Mouse (Mus musculus) mature B cell (primary cell): ENCODE data around the gene Nme1.

Experiments used
- in situ Hi-C: fragments of 300-500 bp; cut with MboI; formaldehyde crosslinking; loops from 2 replicates; pipeline ENCODE4 v1.14.3; 2019

The Nme1 gene

DNA sequence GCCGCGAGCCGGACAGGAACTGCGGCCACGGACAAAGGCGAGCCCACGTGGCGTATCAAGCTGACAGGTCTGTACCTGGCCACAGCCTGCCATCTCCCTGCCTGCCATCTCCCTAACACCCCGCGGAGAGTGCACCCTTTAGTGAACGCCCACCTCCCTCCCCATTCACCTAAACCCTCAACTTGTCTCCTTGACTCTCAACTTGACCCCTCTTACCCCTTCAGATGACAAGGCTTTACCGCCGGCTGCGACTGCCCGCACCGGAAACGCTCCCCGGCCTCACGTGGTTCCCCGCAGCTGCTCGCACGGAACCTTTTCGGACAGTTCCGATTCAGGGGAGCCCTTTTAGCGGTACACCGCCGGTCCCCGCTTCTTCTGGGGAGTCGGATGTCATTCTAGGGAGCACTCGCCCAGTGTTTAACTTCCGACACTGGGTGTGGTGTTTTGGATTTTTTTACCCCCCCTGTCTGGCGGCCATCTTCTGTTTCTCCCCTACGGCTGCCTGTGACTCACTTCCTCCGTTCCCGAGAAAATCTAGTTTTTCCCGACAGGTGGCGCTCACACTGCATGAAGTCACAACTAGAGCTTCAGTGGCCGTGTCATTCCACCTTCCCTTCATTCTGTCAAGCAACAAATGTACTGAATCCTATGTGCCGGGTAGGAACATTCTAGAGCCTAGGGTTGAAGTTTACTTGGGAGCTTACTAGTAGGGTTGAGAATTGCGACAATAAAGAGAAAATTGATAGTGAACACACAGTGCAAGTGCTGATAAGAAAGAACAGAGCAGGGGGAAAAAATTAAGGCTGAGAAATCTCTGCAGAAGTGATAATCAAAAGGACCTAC, at the start of gene Nme1, which contains the start of gene Gm20390:
Gene Nme1, minus strand, starts transcription at position 517 of the 843 bp plus-strand sequence.
Gene Gm20390, minus strand, starts transcription at position 289 of the 843 bp plus-strand sequence.
- in situ Hi-C loops = loop anchor here (25.0 kb wide), 1 partner anchor 119 kb away; no protein-coding TSS in a partner anchor

DNA sequence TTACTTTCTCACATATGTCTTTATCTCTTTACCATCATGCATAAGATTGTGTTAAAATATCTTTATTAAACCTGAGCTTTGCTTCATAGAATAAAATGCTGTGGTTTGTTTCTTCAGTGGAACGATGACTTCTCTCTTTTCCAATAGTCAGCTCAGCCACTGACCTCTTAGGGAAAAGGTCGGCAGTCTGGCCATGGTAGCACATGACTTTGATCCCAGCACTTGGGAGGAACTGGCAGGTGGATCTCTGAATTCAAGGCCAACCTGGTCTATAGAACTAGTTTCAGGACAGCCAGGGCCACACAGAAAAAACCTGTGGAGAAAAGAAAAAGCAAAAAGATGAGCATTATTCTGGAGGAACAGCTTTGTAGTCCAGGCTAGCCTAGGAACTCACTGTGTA, 35.0 kb upstream of the Nme1 start:
- in situ Hi-C loops = no loop called here

DNA sequence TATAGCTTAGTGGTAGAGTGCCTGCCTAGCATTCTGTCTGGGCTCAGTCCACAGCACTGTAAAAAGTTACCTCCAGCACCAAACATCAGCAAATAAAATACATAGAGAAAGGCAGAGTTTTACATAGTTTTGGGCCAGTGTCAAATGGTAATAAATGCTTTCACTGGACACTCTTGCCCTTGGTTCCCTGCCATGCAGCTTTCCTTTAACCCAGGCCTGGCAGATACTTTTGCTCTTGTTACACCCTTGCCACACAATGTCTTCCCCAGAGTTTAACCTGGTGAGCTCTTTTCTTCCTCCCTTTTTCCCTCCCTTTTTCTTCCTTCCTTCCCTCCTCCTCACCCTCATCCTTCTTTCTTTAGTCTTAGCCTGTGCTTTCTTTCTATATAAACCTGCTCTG, 31.0 kb upstream of the Nme1 start:
- in situ Hi-C loops = loop anchor here (5.0 kb wide), 1 partner anchor 42 kb away; the partner anchor contains the start of gene Nme2

DNA sequence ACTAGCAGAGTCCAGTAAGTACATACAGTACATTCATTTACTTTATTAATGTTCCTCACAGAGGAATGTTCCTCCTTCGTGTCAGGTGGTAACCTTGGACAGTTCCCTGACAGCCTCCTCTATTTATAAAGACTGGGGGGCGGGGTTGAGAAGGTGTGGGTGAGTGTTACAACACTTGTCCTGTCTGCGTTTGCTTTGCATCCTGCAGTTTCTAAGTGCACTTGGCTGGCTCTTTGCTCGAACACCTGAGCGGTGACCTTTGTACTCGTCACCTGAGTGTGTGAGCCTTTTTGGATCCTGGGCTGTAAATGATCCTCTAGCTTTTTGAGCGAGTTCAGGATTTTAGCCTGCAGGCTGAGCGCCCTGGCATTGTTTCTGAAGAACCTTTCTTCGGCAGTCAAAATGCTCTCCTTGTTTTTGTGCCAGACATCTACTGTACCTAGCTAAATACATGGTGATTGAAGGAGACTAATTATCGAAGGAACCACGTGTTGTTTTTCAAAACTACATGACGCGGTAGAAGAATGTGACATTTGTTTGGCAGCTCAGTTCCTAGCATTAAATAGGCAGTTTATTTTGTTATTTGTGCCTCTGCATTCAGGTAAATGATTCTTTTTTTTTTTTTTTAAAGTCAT, 28.9 kb upstream of the Nme1 start:
- in situ Hi-C loops = loop anchor here (5.0 kb wide), 1 partner anchor 40 kb away; the partner anchor contains the start of gene Nme2

DNA sequence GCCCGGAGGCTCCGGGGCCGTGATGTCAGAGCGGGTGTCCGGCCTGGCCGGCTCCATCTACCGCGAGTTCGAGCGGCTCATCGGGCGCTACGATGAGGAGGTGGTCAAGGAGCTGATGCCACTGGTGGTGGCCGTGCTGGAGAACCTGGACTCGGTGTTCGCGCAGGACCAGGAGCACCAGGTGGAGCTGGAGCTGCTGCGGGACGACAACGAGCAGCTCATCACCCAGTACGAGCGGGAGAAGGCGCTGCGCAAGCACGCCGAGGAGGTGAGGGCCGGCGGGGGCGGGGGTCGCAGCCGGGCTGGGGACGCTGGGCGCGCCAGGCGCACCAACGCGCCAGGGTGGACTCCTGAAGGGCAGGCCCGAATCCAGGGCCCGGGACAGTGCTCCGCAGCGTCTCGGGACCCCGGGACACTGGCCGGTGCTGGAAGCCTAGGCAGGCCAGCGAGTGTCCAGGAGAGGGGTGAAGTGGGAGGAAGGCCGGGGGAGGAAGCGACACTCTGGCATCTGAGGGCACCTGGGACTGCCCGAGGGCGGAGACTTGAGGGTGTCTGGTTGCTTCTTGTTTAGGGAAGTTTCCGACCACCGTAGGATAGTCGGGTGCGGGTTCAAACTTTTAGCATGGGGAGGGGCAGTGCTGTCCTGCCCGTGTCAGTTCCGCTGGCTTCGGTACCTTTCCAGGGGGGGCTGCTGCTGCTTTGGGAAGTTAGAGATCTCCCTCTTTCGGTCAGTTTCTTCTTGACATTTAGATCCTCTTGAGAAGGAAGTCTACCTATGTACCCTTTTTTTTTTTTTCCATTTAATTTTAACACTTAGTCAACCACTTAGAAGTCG, 28.2 kb upstream of the Nme1 start:
- in situ Hi-C loops = loop anchor here (5.0 kb wide), 1 partner anchor 39 kb away; the partner anchor contains the start of gene Nme2

DNA sequence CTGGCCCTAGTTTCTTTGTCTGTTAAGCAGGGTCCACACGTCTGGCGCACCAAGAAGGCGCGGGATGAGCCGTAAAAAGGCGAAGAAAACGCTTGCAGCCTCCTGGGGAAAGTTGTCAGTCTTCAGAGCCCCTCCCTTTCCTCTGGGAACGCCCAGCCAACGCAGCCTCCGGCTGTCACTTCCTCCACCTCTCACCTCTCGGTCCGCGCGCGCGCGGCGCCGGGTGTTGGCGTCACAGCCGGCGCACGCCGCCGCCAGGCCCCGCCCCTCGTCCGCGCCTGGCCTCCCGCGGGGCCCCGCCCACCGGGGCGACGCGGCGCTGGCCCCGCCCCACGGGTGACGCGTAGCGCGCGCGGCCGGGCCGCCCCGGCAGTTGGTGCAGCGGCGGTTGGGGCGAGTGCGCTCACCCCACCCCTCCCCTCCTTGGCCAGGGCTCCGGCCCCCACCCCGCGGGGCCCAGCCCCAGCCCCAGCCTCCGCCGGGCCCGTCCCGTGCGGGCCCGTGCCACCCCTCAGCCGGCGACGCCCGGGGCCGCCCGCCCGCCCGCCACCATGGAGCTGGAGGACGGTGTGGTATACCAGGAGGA, 27.5 kb upstream of the Nme1 start, which contains the start of gene Spag9:
Gene Spag9, plus strand, starts transcription at position 372 of the 586 bp plus-strand sequence.
- in situ Hi-C loops = loop anchor here (5.0 kb wide), 1 partner anchor 39 kb away; the partner anchor contains the start of gene Nme2

DNA sequence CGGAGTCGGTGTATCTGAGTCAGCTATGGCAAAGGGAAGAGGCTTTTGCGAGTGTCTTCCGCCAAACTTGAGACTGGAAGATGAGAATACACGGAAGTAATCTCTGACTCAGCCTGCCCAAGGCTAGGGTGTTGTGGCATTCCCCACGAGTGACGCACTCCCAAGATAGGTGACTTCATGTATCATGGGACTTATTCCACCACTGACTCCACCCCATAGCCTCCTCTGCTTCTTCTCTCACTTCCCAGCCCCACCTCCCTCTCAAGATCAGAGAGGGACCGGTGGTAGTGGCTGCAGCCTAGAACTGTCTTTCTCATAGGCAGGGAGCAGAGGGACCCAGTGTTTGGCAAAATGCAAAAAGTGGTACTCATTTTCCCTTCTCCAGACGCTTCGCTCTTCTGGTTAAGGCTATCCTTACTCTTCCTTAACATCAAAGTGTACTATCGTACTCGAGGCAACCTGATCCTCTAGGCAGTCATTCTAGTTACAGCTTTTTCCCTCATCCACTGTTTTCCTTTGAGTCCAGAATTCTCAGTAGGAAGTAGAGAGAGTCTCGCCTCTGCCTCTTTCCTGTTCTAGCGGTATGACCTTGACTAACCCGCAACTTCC, 26.9 kb upstream of the Nme1 start:
- in situ Hi-C loops = loop anchor here (5.0 kb wide), 1 partner anchor 38 kb away; the partner anchor contains the start of gene Nme2

DNA sequence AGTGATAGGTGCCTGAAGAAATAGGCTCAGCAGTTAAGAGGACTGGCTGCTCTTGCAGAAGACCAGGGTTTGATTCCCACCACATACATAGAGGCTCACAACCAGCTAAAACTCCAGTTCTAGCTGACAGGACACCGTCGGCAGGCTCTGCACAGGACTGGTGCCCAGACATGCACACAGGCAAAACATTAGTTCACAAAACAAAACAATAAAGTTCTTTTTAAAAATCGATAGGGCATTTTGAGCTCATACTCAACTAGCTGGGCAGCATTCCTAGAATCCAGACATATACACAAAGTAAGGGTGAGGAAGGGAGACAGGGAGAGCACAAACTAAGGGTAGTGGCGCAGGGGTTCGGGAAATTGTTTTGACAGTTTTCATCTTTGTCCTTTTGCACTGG, 26.2 kb upstream of the Nme1 start:
- in situ Hi-C loops = no loop called here

DNA sequence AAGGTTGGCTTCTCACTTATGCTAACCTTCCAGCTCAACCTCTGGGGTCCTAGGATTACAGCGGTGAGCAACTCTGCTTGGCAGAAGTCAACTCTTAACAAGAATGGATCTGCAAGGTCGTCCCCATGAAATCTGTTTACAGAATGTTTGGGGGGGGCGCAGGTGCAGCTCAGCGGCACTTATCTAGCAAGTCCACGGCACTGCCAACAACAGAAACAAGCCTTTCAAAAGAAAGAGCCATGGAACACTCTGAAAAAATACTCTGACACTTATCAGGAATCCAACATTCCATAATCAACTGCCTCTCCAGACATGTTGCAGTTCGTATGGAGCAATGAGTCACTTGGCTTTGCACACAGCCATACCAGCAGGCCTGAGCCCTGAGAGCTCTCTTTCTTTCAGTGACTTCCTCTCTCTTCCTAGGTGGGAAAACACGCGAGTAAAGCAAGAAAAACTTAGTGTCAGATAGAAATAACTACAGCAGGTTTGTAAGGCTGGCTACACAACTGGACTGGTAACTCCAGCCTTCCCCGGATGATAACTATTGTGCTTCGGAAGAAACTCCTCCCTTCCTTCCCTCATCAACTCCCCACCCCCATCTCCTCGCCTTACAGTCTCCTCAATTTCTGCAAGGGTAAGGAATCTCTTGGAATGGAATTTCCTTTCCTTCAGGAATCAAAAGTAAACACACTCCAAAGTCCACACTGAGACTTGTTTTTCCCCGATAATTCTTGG, 20.2 kb upstream of the Nme1 start:
- in situ Hi-C loops = no loop called here

DNA sequence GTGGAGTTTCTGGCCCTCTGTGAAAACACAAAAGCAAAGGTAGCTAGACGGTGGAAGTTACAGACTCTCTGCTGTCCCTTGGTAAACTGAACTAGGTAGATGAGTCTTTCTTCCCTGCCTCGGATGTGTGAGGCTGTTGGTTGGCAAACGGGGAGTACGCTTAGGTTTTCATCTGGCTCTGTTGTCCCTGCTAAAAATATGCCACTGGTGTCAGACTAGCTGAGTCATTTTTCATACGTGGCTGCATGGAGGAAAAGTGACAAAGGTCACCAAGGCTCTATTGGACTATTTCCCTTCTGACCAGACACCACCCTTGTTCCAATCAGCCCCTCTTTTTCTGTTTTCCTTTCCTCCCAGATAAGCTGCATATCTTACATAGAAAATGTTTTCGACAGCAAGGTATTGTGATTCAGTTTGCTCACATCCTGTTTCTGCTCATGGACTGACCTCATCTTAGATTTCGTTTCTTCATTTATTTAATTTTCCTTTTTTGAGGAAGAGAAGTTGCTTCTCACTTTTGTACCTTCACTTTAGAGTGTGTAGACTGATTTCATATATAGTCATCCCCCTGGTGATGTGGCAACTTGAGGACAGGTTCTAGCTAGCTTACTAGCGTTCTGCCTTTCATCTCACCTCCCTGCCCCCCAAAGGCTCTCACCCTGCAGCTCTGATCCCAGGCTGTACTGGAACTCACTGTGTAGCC, 19.5 kb upstream of the Nme1 start:
- in situ Hi-C loops = no loop called here

DNA sequence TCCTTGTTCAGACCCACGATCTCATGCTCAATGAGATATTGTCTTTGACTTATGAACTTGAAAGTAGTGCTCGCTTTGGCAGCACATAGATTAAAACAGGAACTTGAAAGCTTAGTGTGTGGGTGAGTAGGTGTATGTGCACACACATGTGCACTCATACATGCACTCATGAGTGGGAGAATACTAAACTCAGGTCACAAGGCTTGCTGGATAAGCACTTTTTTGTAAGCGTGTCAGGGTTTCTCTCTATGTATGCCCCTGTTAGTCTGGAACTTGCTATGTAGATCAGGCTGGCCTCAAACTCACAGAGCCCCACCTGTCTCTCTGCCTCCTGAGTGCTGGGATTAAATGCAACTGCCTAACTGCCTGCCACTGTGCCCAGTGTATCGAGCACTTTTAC, 18.7 kb upstream of the Nme1 start:
- in situ Hi-C loops = no loop called here

DNA sequence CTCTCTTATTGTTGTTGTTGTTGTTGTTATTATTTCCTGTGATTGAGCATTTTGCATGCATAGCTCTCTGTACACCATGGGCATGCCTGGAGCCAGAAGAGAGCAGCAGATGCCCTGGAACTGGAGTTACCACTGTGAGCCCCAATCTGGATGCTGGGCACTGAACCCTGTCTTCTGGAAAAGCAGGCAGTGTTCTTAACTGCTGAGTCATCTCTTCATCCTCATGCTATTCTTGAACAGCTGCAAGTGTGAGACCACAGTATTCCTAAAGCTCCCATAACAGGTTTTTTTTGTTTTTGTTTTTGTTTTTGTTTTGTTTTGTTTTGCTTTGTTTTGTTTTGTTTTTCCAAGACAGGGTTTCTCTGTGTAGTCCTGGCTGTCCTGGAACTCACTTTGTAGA, 18.0 kb upstream of the Nme1 start:
- in situ Hi-C loops = no loop called here

DNA sequence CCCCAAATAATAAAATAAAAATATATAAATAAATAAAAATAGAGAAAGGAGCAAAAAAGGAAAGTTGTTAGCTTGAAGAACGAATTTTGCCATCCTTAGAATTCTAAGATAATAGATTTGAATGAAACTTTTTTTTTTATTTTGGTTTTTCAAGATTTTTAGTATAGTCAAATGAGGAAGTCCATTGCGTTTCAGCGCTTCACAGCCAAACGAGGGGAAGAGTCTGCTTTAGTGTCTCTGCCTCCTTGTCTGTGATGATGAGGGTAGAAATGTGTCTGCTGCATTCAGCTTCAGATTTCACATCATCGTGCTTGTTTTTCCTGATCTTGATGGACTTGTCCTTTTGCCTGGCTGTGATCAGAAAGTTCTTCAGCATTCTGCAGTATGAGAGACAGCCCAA, 16.9 kb upstream of the Nme1 start:
- in situ Hi-C loops = no loop called here

DNA sequence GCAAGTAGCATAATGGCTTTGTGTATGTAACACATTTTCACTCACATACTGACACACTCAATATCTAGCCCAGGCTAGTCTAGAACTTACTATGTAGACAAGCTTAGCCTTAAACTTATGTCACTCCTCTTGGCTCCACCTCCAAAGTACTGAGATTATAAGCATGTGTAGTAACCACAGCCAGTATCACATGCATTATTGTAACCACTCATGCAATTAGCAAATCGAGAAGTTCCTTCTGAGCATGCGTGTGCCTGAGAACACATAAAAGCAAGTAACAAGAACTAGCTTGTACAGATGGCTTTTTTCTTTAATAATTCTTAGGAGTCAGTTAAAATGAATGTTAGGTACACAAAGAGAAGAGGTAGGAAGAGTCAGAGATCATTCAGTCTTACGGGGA, 16.3 kb upstream of the Nme1 start:
- in situ Hi-C loops = no loop called here

DNA sequence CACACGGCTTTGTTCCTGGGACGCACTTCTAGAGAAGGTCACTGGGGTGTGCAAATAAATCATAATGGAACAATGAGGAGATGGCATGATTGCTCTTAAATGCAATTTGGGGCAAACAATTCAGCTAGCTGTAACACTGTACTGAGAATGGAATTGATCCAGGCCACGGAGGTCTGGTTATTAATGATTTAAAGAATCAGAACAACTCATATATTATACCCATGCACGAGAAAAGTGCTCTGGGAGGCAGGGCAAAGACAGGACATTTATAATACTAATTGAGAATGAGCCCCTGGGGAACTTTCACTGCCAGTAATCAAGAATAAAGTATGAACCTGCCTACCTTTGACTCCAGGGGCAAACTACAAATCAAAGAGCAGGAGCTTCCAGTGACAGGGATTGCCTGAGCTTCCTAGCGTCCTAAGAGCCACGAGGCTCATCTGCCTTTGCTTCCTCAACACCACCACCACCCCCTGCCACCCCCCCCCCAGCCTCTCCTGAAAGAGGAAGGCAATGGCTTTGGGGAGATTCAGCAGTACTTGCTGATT, 11.3 kb upstream of the Nme1 start:
- in situ Hi-C loops = no loop called here

DNA sequence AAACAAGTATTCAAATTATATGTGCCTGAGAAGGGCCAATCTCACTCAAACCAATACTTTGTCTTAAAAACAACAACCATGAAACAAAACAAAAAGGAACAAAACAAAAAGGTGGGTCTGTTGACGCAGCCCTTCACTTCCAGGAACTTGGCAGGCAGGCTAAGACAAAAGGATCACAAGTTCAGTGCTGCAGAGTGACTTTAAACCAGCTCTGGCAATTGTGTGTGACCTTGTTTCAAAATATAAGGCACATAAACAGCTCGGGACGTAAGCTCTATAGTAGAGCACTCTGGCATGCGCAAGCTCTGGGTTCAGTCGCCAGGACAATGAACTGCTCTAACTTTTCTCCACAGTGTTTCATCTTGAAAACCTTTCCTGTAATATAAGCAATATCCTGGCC, 4.6 kb upstream of the Nme1 start:
- in situ Hi-C loops = loop anchor here (25.0 kb wide), 1 partner anchor 114 kb away; no protein-coding TSS in a partner anchor

DNA sequence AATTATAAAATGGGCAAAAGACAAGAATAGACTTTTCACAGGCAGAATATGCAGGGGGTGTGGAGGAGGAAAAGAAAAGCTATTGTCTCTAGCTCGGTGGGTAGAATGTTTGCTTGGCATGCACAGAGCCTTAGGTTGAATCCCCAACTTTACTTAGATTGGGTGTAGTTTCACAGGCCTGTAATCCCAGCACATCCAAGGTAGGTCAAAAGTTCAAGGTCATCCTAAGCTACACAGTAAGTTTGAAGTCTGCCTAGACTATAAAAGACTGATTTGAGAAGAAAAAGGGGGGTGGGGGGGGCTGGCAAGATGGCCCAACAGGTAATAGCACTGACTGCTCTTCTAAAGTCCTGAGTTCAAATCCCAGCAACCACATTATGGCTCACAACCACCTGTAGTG, 1.5 kb upstream of the Nme1 start:
- in situ Hi-C loops = loop anchor here (25.0 kb wide), 1 partner anchor 118 kb away; no protein-coding TSS in a partner anchor

DNA sequence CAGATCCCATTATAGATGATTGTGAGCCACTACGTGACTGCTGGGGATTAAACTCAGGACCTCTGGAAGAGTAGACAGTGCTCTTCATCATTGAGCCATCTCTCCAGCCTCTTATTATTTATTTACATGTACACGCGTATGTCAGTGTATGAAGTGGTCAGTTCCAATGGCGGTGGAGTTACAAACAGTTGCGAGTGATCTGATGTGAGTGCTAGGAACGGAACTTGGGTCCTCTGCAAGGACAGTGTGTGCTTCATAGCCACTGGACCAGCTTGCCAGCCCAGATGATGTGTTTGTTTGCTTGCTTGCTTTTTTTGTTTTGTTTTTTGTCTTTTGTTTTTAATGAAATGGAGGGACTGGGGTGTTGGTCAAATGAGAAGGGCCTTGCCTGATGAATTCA, 850 bp upstream of the Nme1 start:
- in situ Hi-C loops = loop anchor here (25.0 kb wide), 1 partner anchor 118 kb away; no protein-coding TSS in a partner anchor

DNA sequence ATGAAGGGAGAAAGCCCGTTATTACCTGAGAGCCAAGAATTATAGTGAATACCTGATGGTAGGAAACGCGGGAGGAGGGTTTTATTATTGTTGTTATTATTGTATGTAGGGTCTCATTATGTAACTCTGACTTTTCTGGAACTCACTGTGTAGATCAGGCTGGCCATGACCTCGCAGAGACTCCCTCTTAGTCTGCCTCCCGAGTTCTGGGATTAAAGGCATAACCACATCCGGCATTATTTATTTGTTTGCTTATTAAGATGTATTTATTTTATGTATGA, 467 bp upstream of the Nme1 start:
- in situ Hi-C loops = loop anchor here (25.0 kb wide), 1 partner anchor 119 kb away; no protein-coding TSS in a partner anchor
